Mouse (Mus musculus) kidney, postnatal 4 days (tissue): ENCODE measurements at regions not wholly inside any gene's neighbourhood (a gene's known extent, or its start where the extent isn't known, plus 50 kb on each side); places are given as distances from the start of the nearest gene placed in this dataset.

Source experiments
- DNase-seq, 2 experiments: peaks; one replicate each; pipeline ENCODE4 v3.0.0; 2021; ENCODE audit warnings: mixed read lengths in 2 of 2

GRCm38 (mm10) chr12:31173512-31173911 is 67.1 kb upstream of the Gm6993 start:
- no peak for DNase-seq

GRCm38 (mm10) chr12:31179536-31179935 is 61.0 kb upstream of the Gm6993 start:
- no peak for DNase-seq

- no peak for DNase-seq
Measured at GRCm38 (mm10) chr12:31183632-31184031, 56.9 kb upstream of the Gm6993 start.

GRCm38 (mm10) chr12:31184217-31184975 is 56.2 kb upstream of the Gm6993 start:
- DNase-seq, result no peak

- no peak for DNase-seq
Measured at GRCm38 (mm10) chr12:31185177-31185932, 55.2 kb upstream of the Gm6993 start.

GRCm38 (mm10) chr12:31185933-31186845 is 54.4 kb upstream of the Gm6993 start:
- no peak for DNase-seq

GRCm38 (mm10) chr12:31188011-31188576 is 52.5 kb upstream of the Gm6993 start:
- no peak for DNase-seq

GRCm38 (mm10) chr12:31190265-31190664 is 50.3 kb upstream of the Gm6993 start:
- DNase-seq, result no peak
